Mouse (Mus musculus) cerebellum, adult 9-10 months (tissue): ENCODE results near the gene Baat.
"Not testable (repeated sequence)": the region's sequence is repeated elsewhere in the genome, so short reads cannot be mapped to it uniquely, and the experiment has no call there.

Experiments
- DNase-seq: peaks from one replicate; pipeline ENCODE4 v3.0.0; 2022

The Baat gene

DNA sequence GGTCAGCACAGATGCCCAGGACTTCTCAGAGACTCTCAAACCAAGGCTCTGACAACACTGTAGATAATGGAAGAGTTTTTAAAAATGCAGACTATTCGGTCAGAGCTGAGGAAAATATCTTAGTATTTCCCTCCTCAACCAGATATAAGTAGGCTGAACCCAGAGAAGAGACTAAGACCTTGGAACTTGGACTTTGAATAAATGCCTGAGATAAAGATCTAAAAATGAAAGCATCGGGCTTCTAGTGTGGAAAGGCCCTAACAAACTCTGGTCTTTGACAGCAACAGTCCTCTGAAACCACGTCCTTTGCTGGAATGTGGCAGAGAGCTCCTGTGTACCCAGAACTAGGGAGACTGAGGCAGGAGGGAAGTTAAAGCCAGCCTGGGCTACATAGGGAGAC lies at the start of gene Baat:
Baat (minus strand) TSS at position 172 of the 400 bp plus-strand sequence.
- DNase-seq, result no peak

DNA sequence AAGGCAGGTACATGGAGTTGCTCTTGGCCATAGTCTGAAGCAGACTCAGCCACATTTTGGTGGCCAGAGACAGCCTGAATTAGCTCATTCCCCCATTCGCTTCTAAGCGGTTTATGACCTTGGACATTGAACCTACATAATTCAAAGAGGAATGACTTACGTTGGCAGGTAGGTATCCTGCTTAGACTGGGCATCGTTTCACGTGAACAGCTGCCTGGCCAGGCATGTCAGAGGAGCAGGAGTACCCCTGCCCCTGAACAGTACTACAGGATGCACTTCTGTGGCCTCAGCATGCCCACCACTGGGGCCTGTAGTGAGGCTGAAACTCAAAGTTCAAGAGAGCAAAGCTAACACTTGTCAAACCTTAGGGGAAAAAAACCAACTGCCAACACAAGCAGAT lies 47.0 kb upstream of the Baat start:
- no peak for DNase-seq

DNA sequence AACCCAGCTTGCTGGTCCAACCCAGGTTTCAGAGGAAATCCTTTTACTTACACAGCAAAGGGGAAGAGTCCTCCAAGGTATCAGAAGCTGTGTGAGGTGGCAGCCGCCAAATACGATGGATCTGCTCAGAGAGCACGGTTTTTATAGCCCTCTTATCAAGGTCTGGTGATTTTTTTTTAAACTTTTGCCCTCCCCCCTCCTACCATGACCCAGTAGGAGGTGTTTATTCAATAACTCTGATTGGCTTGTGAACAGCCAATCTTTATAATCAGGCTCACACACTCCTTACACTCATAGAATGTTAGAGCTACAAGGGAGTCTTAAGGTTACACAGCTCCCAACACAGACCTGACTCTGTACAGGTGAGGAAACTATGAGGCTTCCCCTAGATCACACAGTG lies 43.0 kb upstream of the Baat start, which contains the start of gene Aldob:
Aldob (minus strand) TSS at position 164 of the 400 bp plus-strand sequence.
- no peak for DNase-seq

GRCm38 (mm10) chr4:49547544-49548219 lies 41.3 kb upstream of the Baat start:
- DNase-seq, result no peak

GRCm38 (mm10) chr4:49546873-49547543 lies 40.7 kb upstream of the Baat start:
- no peak for DNase-seq

GRCm38 (mm10) chr4:49546026-49546425 lies 39.7 kb upstream of the Baat start:
- no peak for DNase-seq

- DNase-seq, result no peak
Measured at GRCm38 (mm10) chr4:49540966-49541365, 34.6 kb upstream of the Baat start.

GRCm38 (mm10) chr4:49539665-49540064 lies 33.3 kb upstream of the Baat start:
- no peak for DNase-seq

- no peak for DNase-seq
Measured at GRCm38 (mm10) chr4:49536671-49537070, 30.3 kb upstream of the Baat start.

- DNase-seq, result no peak
Measured at GRCm38 (mm10) chr4:49535675-49536294, 29.4 kb upstream of the Baat start.

GRCm38 (mm10) chr4:49535036-49535435 lies 28.7 kb upstream of the Baat start:
- DNase-seq, result no peak

GRCm38 (mm10) chr4:49522576-49522975 lies 16.2 kb upstream of the Baat start:
- peak; percentile 36 for DNase-seq

DNA sequence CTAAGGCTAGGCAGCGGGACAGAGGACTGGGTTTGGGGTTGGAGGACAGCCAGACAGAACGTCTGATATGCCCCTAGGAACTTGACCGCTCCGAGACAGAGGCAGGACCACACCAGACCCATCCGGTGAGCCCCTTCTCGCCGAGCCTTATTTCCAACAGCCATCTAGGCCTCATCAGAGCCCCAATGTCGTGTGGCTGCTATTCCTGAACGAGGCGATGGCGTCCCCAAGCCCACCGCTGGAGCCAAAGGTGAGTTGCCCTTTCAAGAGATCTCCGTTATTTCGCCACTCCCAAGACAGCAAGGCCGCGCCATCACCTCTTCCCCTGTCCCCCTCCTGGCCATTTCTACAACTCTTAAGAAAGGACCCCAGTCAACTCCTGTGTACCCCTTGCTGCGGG lies 15.0 kb upstream of the Baat start:
- no peak for DNase-seq

GRCm38 (mm10) chr4:49520572-49521340 lies 14.4 kb upstream of the Baat start, which contains the start of the genes Mrpl50 and Zfp189:
TSS of gene Mrpl50 (minus strand) at chr4:49521093.
TSS of gene Zfp189 (plus strand) at chr4:49521176.
- DNase-seq, result peak; percentile 97

GRCm38 (mm10) chr4:49519476-49519875 lies 13.1 kb upstream of the Baat start:
- DNase-seq, result no peak

- DNase-seq, result no peak
Measured at GRCm38 (mm10) chr4:49514441-49514840, 8.1 kb upstream of the Baat start.

GRCm38 (mm10) chr4:49512636-49513035 lies 6.3 kb upstream of the Baat start:
- no peak for DNase-seq

GRCm38 (mm10) chr4:49510236-49510835 lies 4.0 kb upstream of the Baat start:
- DNase-seq, result not testable (repeated sequence)

DNA sequence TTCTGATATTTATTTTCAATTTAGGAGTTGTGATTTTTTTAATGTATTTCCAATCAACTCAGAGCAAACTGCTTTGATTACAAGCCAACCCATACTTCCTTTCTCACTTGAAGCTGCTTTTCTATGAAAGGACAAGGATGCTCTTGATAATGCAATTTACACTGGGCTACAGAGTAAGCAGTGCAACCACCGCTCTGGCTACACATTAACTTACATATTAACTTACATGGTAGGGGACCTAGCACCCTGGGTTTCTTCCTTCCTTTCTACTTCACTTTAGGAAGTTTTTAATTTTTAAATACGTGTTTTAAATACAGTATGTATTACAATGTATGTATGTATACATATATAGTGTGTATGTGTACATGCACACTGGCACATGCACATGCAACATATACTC lies 2.8 kb upstream of the Baat start:
- DNase-seq, result no peak

- no peak for DNase-seq
Measured at GRCm38 (mm10) chr4:49503563-49503962, 2.8 kb downstream of the Baat start.

DNA sequence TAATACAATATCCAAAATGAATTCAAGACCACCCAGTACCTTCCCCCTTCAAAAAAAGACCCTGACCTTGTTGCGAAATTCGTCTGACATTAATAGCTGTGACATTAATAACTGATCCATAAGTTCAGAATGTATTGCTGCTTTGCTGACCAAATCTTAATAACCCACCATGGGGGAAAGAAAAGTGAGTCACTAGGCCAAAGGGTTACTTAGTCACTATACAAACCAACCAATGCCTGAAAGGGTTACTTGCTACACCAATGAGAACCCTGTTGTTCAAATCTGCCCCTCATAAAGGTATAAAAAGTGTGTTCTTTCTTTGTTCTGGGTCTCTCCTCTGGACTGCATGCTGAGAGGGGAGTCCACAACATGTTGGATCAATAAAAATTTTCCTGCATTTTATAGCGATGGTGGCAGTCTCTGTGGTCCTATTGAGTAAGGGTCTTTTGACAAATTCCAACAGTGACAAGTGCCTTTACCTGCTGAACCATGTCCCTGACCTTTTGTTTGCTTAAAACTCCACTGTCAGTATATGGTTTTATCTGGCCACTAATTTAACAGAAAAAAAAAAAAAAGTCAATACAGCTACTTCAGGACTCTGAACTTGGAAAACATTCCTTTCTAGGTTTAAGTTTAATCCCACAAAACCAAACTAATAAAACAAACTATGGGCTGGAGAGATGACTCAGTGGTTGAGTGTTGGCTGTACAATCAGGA lies 20.3 kb downstream of the Baat start:
- not testable (repeated sequence) for DNase-seq

DNA sequence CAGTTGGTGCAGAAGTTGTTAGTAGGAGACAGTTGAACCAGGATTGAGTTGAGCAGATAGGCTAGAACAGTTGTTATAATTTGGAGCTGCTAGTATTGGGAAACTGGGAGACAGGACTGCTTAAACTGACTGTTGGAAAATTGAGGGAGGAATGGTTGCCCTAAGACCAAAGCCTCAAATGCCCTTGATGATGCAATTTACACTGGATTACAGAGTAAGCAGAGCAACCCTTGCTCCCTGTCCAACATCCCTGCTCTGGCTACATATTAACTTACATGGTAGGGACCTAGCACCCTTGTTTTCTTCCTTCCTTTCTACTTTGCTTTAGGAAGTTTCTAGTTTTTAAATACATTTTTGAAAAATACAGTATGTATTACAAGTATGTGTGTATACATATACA lies 20.9 kb downstream of the Baat start:
- DNase-seq, result no peak
